Mouse (Mus musculus) cerebral cortex, adult 2 months (tissue): ENCODE results near the gene Hspd1.

Experiments
- WGBS: fragments of 180-500 bp; shearing (Covaris S2); methylation state at CpG from one replicate; pipeline ENCODE4 v1.1.7; 2018; 5-methylcytosine and 5-hydroxymethylcytosine counted together

Hspd1 gene

GRCm38 (mm10) chr1:55087932-55088610 is at the start of gene Hspd1, which contains the start of gene Hspe1:
Gene Hspd1, minus strand, starts transcription at chr1:55088243.
Gene Hspe1, plus strand, starts transcription at chr1:55088132.
- WGBS, result under 1% methylated on average over 70 of the region's 76 CpGs

GRCm38 (mm10) chr1:55135846-55136245 is 47.8 kb upstream of the Hspd1 start:
- WGBS, result 98% methylated on average over 1 of the region's 1 CpGs

GRCm38 (mm10) chr1:55134301-55134700 is 46.3 kb upstream of the Hspd1 start:
- WGBS, result 93% methylated on average over 3 of the region's 3 CpGs

GRCm38 (mm10) chr1:55133173-55133572 is 45.1 kb upstream of the Hspd1 start:
- WGBS, result 45% methylated on average over 2 of the region's 2 CpGs

GRCm38 (mm10) chr1:55132308-55132707 is 44.3 kb upstream of the Hspd1 start:
- WGBS, result 42% methylated on average over 4 of the region's 4 CpGs

- under 1% methylated on average over 47 of the region's 47 CpGs for WGBS
Observed at GRCm38 (mm10) chr1:55131424-55132014, 43.5 kb upstream of the Hspd1 start.

DNA sequence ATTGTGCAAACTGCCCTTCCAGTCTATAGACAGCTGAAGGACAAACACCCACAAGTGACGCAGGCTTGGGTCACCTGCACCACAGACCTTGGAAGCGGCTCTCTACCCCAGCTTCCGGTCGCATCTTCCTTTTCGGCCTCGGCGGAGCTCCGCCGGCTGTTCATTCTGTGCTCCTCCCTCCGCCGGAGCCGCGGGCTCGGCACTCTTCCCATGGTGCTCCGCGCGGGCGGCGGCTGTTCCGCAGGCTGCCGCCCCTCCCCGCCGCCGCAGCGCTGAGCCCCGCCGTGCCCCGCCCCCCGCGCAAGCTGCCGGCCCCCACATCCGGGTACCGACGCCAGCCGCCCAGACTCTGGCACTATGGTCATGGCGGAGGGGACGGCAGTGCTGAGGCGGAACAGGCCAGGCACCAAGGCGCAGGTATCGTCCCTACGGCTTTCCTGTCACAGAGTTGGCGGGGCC is 42.9 kb upstream of the Hspd1 start, which contains the start of gene Mob4:
TSS of gene Mob4 (plus strand) at position 289 of the 459 bp plus-strand sequence.
- under 1% methylated on average over 42 of the region's 42 CpGs for WGBS

DNA sequence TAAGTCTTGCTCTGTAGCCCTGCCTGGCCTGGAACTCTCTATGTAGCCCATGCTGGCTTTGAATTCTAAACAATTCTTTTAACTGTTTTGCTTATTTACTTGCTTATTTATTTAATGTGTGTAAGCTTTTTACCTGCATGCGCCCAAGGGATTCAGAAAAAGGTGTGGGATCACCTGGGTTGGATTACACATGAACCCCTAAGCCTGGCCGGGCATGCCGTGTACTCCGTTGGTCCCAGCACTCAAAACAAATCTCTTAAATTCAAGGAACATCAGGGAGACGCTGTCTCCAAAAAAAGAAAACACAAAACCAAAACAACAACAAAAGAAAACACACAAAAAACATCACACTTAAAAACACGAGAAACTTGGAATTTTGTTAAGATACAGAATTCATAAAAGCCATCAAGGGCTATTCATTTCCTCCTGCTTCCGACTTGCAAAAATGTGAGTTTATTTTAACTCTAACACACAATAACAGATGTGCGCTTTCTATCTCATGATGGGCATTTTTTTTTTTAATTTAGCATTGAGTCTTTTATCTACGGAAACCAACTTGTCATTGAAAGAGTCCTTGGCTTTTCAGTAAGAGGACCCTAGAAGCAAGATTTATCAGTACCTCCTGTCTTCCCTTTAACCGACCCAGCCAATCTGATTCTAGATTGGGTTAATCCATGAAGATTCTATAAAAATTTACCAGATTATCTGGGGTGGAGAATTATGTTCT is 42.3 kb upstream of the Hspd1 start:
- 35% methylated on average over 10 of the region's 10 CpGs for WGBS

DNA sequence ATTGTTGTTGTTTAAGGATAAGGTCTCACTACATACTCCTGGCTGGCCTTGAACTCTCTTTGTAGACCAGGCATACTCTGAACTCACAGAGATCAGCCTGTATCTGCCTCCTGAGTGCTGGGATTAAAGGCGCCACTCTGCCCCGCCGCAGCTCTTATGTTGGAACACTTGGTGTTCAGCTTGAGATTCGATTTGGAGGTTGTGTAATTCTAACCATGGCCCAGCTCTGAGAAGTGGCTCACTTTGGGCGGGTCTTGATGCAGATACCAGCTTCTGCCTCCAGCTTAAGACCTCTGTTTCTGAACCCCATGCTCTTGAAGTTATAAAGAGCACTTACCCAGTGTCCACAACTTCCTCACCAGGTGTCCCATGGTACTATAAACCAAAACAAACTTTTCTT is 41.7 kb upstream of the Hspd1 start:
- 91% methylated on average over 5 of the region's 5 CpGs for WGBS

GRCm38 (mm10) chr1:55124136-55124535 is 36.1 kb upstream of the Hspd1 start:
- WGBS, result 97% methylated on average over 2 of the region's 2 CpGs

DNA sequence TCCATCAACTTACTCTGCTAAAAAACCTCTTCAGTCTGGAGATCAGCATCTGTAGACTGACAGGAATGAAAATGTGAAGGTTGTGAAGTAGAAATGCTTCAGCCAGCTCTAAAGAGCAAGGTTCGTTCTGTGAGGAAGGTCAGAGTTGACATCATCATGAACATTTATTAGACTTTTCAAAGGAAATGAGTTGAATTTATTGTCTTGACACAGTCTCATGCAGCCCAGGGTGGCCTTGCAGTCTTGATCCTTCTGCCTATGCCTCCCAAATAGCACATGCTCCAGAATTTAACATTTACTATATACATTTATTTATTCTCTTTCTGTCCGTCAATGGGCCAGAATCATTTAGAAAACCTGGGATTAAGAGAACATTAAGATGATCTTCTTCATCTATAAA is 35.5 kb upstream of the Hspd1 start:
- WGBS, result 96% methylated on average over 2 of the region's 2 CpGs

DNA sequence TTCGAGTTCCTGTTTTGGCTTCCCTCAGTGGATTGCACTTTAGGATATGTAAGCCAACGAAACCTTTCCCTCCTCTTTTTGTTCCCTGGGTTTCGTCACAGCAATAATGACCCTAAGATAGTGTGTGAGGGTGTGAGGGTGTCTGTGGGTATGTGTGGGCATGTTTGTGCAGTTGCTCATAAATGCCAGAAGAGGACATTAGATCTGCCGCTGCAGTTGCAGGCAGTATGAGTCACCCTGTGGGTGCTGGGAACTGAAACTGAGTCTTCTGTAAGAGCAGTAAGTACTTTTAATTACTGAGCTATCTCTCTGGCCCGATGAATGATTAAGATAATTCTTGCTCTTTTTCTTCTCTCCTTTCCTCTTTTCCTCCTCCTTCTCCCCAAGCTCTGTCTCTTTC is 35.0 kb upstream of the Hspd1 start:
- 93% methylated on average over 5 of the region's 5 CpGs for WGBS

DNA sequence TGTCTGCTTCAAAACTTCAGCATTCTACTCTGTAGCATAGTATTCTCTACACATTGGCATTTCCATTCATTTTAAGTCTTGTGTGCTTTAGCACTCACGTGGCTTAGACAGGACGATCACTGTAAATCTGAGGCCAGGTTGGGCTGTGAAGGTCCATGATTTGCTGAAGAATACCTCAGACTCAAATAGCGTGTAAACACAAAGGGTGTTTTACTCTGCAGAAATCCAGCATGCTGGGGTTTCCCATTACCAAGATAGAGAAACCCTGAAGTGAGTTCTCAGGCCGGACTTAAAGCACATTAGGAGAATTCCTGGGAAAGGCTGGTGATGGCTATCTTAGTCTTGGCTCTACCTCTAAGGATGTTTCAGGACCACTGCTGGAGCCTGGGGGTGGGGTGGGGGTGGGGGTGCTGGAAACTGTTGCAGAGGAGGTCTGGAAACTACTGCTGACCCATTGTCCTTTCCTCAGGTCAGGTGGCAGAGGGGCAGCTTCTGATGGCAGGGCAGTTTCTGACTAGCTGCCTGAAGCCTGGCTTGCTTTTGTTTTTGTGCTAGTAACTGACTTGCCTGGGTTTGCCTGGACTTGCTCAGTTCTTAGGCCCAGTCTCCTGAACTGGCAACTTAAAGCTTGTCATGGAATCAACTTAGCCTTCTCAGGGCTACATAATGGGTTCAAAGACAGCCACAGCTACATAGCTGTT is 21.2 kb upstream of the Hspd1 start:
- 91% methylated on average over 4 of the region's 4 CpGs for WGBS

- 38% methylated on average over 2 of the region's 2 CpGs for WGBS
Observed at GRCm38 (mm10) chr1:55108473-55108872, 20.4 kb upstream of the Hspd1 start.

DNA sequence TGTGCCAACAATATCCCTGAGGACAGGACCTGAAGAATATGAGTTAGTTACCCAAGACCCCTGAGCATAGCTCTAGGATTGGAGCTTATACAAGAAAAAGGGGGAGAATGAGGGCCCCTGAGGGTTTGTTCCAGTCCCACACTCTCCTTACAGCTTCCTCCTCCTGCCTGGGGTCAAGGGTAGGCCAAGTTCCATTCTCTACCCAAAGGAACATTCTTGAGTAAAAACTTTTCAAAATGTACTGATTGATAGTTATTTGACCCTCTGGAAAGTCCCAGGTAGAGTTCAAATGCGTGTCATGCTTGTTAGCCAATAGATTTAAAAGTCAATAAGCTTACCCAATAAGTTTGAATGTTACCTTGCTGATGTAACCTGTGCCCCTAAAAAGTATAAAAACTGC is 19.6 kb upstream of the Hspd1 start:
- 94% methylated on average over 1 of the region's 1 CpGs for WGBS

GRCm38 (mm10) chr1:55106919-55107585 is 19.0 kb upstream of the Hspd1 start:
- 90% methylated on average over 9 of the region's 9 CpGs for WGBS

- WGBS, result 72% methylated on average over 1 of the region's 1 CpGs
Observed at GRCm38 (mm10) chr1:55092469-55092868, 4.4 kb upstream of the Hspd1 start.

DNA sequence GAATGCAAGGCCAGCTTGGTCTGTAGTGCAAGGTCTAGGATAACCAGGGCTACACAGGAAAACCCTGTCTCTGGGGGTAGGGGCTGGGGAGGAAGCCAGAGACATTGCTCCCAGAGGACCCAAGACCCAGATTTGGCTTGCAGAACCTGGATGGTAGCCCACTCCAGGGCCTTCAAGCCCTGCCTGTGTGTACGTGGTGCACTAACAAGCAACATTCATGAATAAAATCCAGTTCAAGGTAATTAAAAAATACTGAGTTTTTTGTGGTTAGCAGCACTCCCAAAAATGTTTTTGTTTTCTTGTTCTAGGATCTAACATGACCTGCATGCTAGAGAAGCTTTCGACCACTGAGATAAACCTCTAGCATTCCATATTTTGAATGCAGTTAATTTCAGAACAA is 4.0 kb upstream of the Hspd1 start:
- 70% methylated on average over 2 of the region's 2 CpGs for WGBS

DNA sequence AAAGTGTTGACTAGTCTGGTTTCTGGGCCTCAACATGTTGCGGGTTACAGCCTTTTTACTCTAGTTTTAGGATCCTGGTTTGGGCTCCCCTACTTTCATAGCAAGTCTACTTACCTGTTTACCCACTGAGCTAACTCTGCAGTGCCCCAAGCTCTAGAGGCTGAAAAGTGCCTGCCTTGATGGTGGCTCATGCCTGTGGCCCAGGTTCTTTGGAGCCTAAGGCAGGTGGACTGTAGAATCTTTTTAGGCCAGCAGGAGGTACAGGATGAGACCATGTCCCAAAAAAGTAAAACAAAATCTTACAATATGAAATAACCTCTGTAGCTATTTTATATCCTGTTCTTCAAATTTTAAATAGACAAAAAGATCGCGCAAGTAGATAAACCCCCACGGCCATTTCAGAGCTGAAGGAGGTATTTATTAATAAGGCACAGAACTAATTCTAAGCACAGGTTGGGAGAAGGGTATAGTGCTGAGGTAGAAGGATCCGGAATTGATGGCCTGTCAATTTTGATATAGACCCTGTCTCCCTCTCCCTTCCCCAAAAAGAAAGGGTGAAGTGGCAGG is 1.5 kb upstream of the Hspd1 start:
- WGBS, result 89% methylated on average over 5 of the region's 5 CpGs

GRCm38 (mm10) chr1:55088611-55089497 is 811 bp upstream of the Hspd1 start:
- 6% methylated on average over 16 of the region's 16 CpGs for WGBS
